Mouse (Mus musculus) splenic B cell, adult 2 months (primary cell): Measurements from ENCODE around the gene Zdhhc12.
A peak's percentile ranks its signal among the peaks of the same experiment; 100 is the strongest.

ENCODE experiments used
- DNase-seq: peaks from one replicate; pipeline ENCODE4 v3.0.0-alpha.2; 2011; ENCODE audit warnings: low read depth, low spot score
- H3K27me3 ChIP-seq: 2 replicates; pipeline ENCODE4 v1.6.1; 2012; ENCODE audit warnings: mild to moderate bottlenecking, low read length, moderate library complexity, mixed read lengths; ENCODE audit not compliant: control insufficient read depth, poor library complexity, insufficient read depth, severe bottlenecking
- H3K36me3 ChIP-seq: 2 replicates; pipeline ENCODE4 v1.6.1; 2012; ENCODE audit warnings: mild to moderate bottlenecking, low read length, moderate library complexity, mixed read lengths; ENCODE audit not compliant: control insufficient read depth, poor library complexity, insufficient read depth, severe bottlenecking

Zdhhc12 gene

DNA sequence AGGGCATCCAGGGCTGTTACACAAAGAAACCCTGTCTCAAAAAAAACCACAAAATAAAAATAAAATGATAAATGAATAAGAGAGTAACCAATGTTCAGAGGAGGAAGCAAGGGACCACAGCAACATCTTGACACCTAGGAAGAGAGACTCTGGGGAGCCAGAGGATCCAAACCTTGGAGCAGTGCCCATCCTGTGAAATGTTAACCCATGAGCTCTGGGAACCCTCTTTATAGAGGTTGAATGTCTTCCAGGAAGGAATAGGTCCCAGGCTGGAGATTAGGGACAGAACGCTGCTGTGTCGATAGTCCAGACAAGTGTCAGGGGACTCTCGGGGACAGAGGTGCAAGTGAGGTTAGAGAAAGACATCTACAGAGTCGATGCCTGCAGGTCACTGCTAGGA lies 26.8 kb upstream of the Zdhhc12 start:
- Histone ChIP-seq H3K27me3 (no peaks in the 10 kb centered on the region; the same call in 1 of the 2 replicates), H3K36me3 (no peaks in the 10 kb centered on the region)
- no peak for DNase-seq

GRCm38 (mm10) chr2:30119641-30120051 lies 26.2 kb upstream of the Zdhhc12 start:
- DNase-seq: peak; percentile 85
- Histone ChIP-seq H3K36me3 (no peaks in the 10 kb centered on the region), H3K27me3 (no peaks in the 10 kb centered on the region)

DNA sequence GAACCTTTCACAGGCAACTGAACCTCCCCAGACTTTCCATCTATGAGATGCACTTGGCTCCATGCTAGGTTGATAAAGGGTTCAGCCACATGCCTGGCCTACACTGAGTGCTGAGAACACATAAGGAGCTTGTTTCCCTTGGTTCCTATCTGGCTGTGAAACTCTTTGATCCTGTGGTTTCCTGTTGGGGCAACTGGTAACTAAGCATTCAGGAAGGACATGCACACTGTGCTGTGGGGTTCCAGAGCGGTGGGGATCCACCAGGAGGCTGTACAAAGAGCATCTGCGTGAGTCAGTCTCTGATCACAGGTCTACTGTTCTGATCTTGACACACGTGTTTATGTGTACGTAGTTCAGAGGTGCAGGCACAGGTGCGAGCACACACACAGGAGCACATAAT lies 19.1 kb upstream of the Zdhhc12 start:
- no peak for DNase-seq
- Histone ChIP-seq H3K36me3 (peaks cover 5% of the 10 kb centered on the region), H3K27me3 (no peaks in the 10 kb centered on the region)

GRCm38 (mm10) chr2:30111500-30111899 lies 18.1 kb upstream of the Zdhhc12 start:
- DNase-seq: no peak
- H3K36me3 ChIP-seq: peaks cover 7% of the 10 kb centered on the region
- H3K27me3 ChIP-seq: no peaks in the 10 kb centered on the region

DNA sequence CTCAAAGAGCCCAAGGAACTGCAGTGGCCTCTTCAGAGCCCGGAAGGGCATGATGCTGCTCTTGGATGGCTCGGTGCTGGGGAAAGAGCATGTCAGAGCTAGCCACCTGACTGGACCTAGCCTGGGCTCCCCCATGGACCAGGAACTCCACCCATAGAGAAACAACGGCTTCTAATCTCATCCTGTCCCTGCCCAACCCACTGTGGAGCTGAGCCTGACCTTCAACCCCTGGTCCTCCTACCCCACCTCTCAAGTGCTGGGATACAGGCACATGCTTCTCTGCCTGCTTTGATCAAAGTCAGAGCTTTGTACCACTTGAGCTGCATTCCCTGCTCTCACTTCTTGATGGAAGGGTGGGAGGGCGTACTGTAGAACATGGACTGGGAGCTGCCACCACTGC lies 14.8 kb upstream of the Zdhhc12 start:
- Histone ChIP-seq H3K27me3 (no peaks in the 10 kb centered on the region), H3K36me3 (peaks cover 7% of the 10 kb centered on the region)
- DNase-seq: no peak

- H3K36me3 ChIP-seq: peaks cover 7% of the 10 kb centered on the region
- DNase-seq: no peak
- no peaks in the 10 kb centered on the region for H3K27me3 ChIP-seq
Measured at GRCm38 (mm10) chr2:30107646-30108045, 14.2 kb upstream of the Zdhhc12 start.

- peak; percentile 79 for DNase-seq
- H3K27me3 ChIP-seq: no peaks in the 10 kb centered on the region
- H3K36me3 ChIP-seq: peaks cover 7% of the 10 kb centered on the region
Measured at GRCm38 (mm10) chr2:30106364-30106763, 12.9 kb upstream of the Zdhhc12 start.

DNA sequence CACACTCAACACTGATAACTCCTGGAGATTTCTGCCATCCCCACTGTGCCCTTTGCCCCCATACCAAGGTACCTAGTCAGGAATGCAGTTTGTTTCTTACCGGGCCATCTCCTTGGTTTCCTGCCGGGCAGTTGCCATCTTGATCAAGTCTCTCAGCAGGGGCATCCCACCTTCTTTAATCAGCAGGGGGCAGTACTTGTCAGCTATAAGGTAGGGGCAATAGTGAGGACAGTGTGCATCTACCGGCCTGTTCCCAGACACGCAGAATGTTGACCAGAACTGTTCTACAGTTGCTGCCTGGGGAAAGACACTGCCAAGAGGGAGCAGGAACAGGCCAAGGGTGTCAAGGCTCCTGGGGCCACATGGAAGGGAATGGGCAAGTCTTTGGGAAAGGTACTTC lies 6.8 kb upstream of the Zdhhc12 start:
- Histone ChIP-seq H3K36me3 (no peaks in the 10 kb centered on the region; the same call in 1 of the 2 replicates), H3K27me3 (no peaks in the 10 kb centered on the region)
- peak; percentile 30 for DNase-seq

GRCm38 (mm10) chr2:30095882-30096527 lies 2.6 kb upstream of the Zdhhc12 start:
- Histone ChIP-seq H3K27me3 (no peaks in the 10 kb centered on the region), H3K36me3 (no peaks in the 10 kb centered on the region)
- peak; percentile 81 for DNase-seq

DNA sequence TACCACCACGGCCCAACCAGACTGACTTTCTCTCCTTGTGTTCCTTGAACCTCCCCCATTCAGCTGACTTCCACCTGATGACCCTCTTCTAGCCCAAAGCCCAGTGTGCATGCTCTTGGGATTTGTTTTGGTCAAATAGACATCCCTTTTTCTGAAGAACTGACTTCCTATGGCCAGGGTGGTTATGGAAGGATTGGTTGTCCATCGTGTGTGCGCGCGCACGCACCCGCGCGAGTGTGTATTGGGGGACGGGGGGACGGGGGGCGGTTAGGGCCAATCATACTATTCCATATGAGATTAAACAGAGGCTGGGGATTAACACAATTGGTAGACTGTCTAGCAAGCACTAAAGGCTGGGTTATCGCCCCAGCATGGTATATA lies 750 bp upstream of the Zdhhc12 start:
- Histone ChIP-seq H3K27me3 (no peaks in the 10 kb centered on the region), H3K36me3 (no peaks in the 10 kb centered on the region; the same call in 1 of the 2 replicates)
- no peak for DNase-seq

DNA sequence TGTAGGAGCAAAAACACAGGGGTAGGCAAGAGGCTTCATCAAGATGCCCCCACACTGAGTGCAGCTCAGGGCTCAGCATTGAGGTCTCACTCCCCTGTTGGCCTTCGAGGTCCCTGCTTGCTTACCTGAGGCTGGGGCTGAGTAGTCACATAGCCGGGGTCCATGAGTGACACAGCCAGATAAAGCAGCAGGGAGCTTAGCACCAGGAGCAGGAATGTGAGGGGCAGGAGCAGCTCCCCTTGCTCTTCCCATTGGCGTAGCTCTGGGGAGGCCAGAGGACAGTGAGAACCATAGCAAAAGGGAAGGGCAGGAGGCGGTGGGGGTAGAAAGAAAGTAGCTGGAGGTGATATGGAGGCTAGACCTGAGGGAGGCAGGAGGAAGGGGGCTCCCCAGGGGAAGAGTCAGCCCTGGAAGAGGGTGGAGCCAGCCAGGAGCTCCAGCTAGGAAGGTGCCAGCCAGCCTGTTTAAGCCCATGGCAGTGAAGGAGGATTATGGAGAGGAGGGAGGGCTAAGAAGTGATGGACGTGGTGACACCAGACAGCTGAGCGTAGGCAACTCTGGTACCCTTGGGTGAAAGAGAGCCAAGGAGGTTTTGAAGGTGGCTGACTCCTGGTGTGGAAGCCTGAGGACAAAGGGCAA lies 1.0 kb downstream of the Zdhhc12 start:
- DNase-seq: no peak
- Histone ChIP-seq H3K36me3 (no peaks in the 10 kb centered on the region; the same call in 1 of the 2 replicates), H3K27me3 (no peaks in the 10 kb centered on the region)

DNA sequence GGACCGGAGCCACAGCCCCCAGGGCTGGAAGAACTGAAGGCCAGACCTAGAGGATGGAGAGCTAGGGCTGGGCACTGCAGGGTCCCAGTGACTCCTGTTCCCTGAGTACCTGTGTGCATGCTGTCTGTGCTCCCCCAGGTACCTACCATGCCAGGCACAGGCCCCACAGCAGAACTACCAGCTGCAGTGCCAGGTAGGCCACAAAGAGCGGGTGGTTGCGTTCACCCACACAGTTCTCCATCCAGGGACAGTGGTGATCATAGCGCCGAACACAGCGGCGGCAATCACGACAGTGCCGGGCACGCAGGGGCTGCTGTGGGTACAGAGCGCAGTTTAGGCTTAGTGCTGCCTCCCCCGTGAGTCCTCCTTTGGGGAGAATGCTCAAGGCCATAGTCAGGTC lies 1.9 kb downstream of the Zdhhc12 start:
- no peak for DNase-seq
- Histone ChIP-seq H3K36me3 (no peaks in the 10 kb centered on the region; the same call in 1 of the 2 replicates), H3K27me3 (no peaks in the 10 kb centered on the region)

DNA sequence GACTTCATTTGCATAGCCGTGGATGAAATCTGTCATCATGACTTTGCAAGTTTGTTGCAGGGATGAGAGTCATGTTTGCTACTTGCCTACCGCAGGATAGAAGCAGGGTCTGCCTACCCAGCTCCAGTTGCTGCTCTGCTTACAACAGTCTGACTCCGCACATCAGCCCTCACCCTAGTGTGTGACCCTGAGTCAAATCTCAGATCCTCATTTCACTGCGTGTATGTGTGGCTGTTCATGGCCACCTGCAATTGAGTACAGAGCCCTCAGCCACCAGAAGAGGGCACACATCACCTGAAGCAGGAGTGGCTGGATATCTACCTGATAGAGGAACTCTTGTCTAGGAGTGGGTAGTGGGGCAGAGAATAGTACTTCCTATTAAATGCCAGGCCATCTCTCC lies 6.1 kb downstream of the Zdhhc12 start:
- DNase-seq: no peak
- no peaks in the 10 kb centered on the region; the same call in 1 of the 2 replicates for H3K36me3 ChIP-seq

GRCm38 (mm10) chr2:30084632-30085031 lies 8.8 kb downstream of the Zdhhc12 start:
- DNase-seq: no peak
- H3K27me3 ChIP-seq: no peaks in the 10 kb centered on the region
- H3K36me3 ChIP-seq: no peaks in the 10 kb centered on the region

More for the DNA sequence above, 6.1 kb downstream of the Zdhhc12 start:
- H3K27me3 ChIP-seq: no peaks in the 10 kb centered on the region

DNA sequence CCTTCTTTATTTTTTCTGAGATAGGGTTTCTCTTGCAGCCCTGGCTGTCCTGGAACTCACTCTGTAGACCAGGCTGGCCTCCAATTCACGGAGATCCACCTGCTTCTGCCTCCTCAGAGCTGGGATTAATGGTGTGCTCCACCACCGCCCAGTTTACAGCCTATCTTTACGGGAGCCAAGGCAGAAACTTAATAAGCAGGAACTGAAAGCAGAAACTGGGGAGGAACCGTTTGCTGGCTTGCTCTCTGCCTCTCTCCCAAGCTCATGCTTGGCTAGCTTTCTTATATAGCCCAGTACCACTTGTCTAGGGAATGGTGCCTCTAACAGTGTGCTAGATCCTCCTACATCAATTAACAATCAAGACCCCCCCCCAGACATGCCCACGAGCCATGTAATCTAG lies 9.3 kb downstream of the Zdhhc12 start:
- no peaks in the 10 kb centered on the region for H3K27me3 ChIP-seq
- H3K36me3 ChIP-seq: no peaks in the 10 kb centered on the region
- DNase-seq: peak; percentile 44
